Mouse (Mus musculus) CH12.LX (cell line): ENCODE measurements at regions not wholly inside any gene's neighbourhood (a gene's known extent, or its start where the extent isn't known, plus 50 kb on each side); places are given as distances from the start of the nearest gene placed in this dataset.

ENCODE experiments used
- DNase-seq: peaks from one replicate; pipeline ENCODE4 v3.0.0-alpha.2; 2013; ENCODE audit errors: extremely low read depth
- H3K27ac ChIP-seq: 2 replicates; pipeline ENCODE4 v1.5.1; 2012; ENCODE audit warnings: low read depth, mild to moderate bottlenecking, control low read depth, moderate library complexity; ENCODE audit not compliant: insufficient read depth
- H3K27me3 ChIP-seq: replicated peaks from 2 replicates; pipeline ENCODE3; 2012; ENCODE audit warnings: inconsistent platforms
- H3K36me3 ChIP-seq, 2 experiments: replicated peaks in 1 of 2; 2 replicates each; pipeline versions ENCODE3 to v1.6.1; 2012; ENCODE audit warnings: inconsistent platforms in 1 of 2, low read length in 1 of 2, mild to moderate bottlenecking in 1 of 2, mixed read lengths in 1 of 2, moderate library complexity in 1 of 2; ENCODE audit not compliant: control insufficient read depth in 1 of 2, insufficient read depth in 1 of 2
- H3K4me1 ChIP-seq, 2 experiments: 2 replicates each; pipeline ENCODE4 v1.6.1; 2012; ENCODE audit warnings: inconsistent platforms in 1 of 2, moderate library complexity in 1 of 2; ENCODE audit not compliant: insufficient read depth in 2 of 2, control insufficient read depth in 1 of 2
- H3K4me2 ChIP-seq: 2 replicates; pipeline ENCODE4 v1.6.1; 2012; ENCODE audit warnings: low read depth, mild to moderate bottlenecking, control low read depth; ENCODE audit not compliant: poor library complexity, insufficient read depth, severe bottlenecking
- H3K4me3 ChIP-seq, 3 experiments: fragments of 150-350 bp in 1 of 3; sonication (generic) in 1 of 3; replicated peaks in 1 of 3; 2 replicates each; pipeline versions ENCODE3 to v1.5.1; 2011 to 2012; ENCODE audit warnings: low read depth in 2 of 3, low read length in 2 of 3, mild to moderate bottlenecking in 2 of 3, moderate library complexity in 2 of 3, control low read depth in 1 of 3, improper control_type of control experiment in 1 of 3, inconsistent platforms in 1 of 3, mixed read lengths in 1 of 3; ENCODE audit not compliant: poor library complexity in 1 of 3
- H3K79me2 ChIP-seq: replicated peaks from 2 replicates; pipeline ENCODE4 v1.6.1; 2012; ENCODE audit warnings: mild to moderate bottlenecking, moderate library complexity; ENCODE audit not compliant: control insufficient read depth, poor library complexity, insufficient read depth, severe bottlenecking; ENCODE audit errors: extremely low read depth
- H3K9ac ChIP-seq: 2 replicates; pipeline ENCODE4 v1.6.1; 2012; ENCODE audit warnings: low read depth, mild to moderate bottlenecking, control low read depth, moderate library complexity; ENCODE audit not compliant: insufficient read depth
- H3K9me3 ChIP-seq: replicated peaks from 2 replicates; pipeline ENCODE3; 2012; ENCODE audit warnings: low read length, inconsistent platforms, mixed read lengths
- CHD2 ChIP-seq: IDR thresholded peaks from 2 replicates; pipeline ENCODE4 v1.6.1; 2011; ENCODE audit warnings: low read length, improper control_type of control experiment
- E2F4 ChIP-seq: IDR thresholded peaks from 2 replicates; pipeline ENCODE4 v1.6.1; 2011; ENCODE audit warnings: low read depth, low read length, improper control_type of control experiment; ENCODE audit not compliant: insufficient replicate concordance
- ELF1 ChIP-seq: IDR thresholded peaks from 2 replicates; pipeline ENCODE4 v1.6.1; 2014; ENCODE audit warnings: low read depth, mild to moderate bottlenecking, inconsistent platforms, low read length, improper control_type of control experiment
- JUND ChIP-seq: conservative IDR thresholded peaks from 2 replicates; pipeline ENCODE4 v1.6.1; 2011; ENCODE audit warnings: low read depth, low read length, improper control_type of control experiment
- MAFK ChIP-seq: IDR thresholded peaks from 2 replicates; pipeline ENCODE4 v1.6.1; 2011; ENCODE audit warnings: low read length, improper control_type of control experiment; ENCODE audit not compliant: insufficient replicate concordance
- MAX ChIP-seq: IDR thresholded peaks from 2 replicates; pipeline ENCODE4 v1.6.1; 2011; ENCODE audit warnings: low read length, improper control_type of control experiment
- MAZ ChIP-seq: IDR thresholded peaks from 2 replicates; pipeline ENCODE4 v1.6.1; 2012; ENCODE audit warnings: low read depth, mild to moderate bottlenecking, inconsistent platforms, low read length, improper control_type of control experiment, moderate library complexity
- PAX5 ChIP-seq: IDR thresholded peaks from 2 replicates; pipeline ENCODE4 v1.6.1; 2012; ENCODE audit warnings: low read length, inconsistent platforms, mixed read lengths
- POLR2AphosphoS2 ChIP-seq: IDR thresholded peaks from 2 replicates; pipeline ENCODE4 v1.6.1; 2011; ENCODE audit warnings: low read depth, low read length, improper control_type of control experiment
- SIN3A ChIP-seq: IDR thresholded peaks from 2 replicates; pipeline ENCODE4 v1.6.1; 2012; ENCODE audit warnings: low read length, improper control_type of control experiment, inconsistent platforms
- SMC3 ChIP-seq: IDR thresholded peaks from 2 replicates; pipeline ENCODE4 v1.6.1; 2011; ENCODE audit warnings: low read depth, low read length, improper control_type of control experiment
- TBP ChIP-seq: conservative IDR thresholded peaks from 2 replicates; pipeline ENCODE4 v1.6.1; 2011; ENCODE audit warnings: low read depth, low read length, improper control_type of control experiment
- UBTF ChIP-seq: IDR thresholded peaks from 2 replicates; pipeline ENCODE4 v1.6.1; 2012; ENCODE audit warnings: low read depth, mild to moderate bottlenecking, inconsistent platforms, low read length, improper control_type of control experiment, moderate library complexity
- USF2 ChIP-seq: conservative IDR thresholded peaks from 2 replicates; pipeline ENCODE4 v1.6.1; 2011; ENCODE audit warnings: low read depth, low read length, improper control_type of control experiment
- ZC3H11A ChIP-seq: IDR thresholded peaks from 2 replicates; pipeline ENCODE4 v1.6.1; 2012; ENCODE audit warnings: low read depth, mild to moderate bottlenecking, inconsistent platforms, low read length, improper control_type of control experiment
- ZMIZ1 ChIP-seq: IDR thresholded peaks from 2 replicates; pipeline ENCODE4 v1.6.1; 2012; ENCODE audit warnings: low read depth, mild to moderate bottlenecking, inconsistent platforms, low read length, improper control_type of control experiment
- dilution Hi-C: fragments of 300-500 bp; cut with MboI; formaldehyde crosslinking; loops from 2 replicates; pipeline ENCODE4 v1.14.3; 2020; ENCODE audit warnings: low sequenced_read_pairs; ENCODE audit not compliant: extremely low pct_unique_long_range_greater_than_20kb, extremely low pct_ligation_motif_present
- in situ Hi-C: fragments of 300-500 bp; cut with MboI; formaldehyde crosslinking; loops from 3 replicates; pipeline ENCODE4 v1.14.3; 2019; ENCODE audit warnings: low sequenced_read_pairs, low pct_ligation_motif_present, low pct_unique_long_range_greater_than_20kb, mixed read lengths

GRCm38 (mm10) chr1:61414772-61415171, 223.9 kb upstream of the Pard3b start:
- dilution Hi-C loops (no loop called here), in situ Hi-C loops (no loop called here)
- Histone ChIP-seq H3K4me1 (peaks cover 0 to 2% of the 10 kb centered on the region in 2 experiments; a peak in 2 of 4 replicates), H3K36me3 (no peaks in the 10 kb centered on the region), H3K9ac (no peak overlapping the region), H3K9me3 (no peaks in the 10 kb centered on the region), H3K4me2 (no peak overlapping the region), H3K27ac (no peak overlapping the region), H3K79me2 (no peaks in the 10 kb centered on the region), H3K4me3 (no peak overlapping the region), H3K27me3 (no peaks in the 10 kb centered on the region)
- TF ChIP-seq TBP = no peak
- no peak for TF ChIP-seq POLR2AphosphoS2
- no peak for TF ChIP-seq CHD2
- TF ChIP-seq ZC3H11A = no peak
- no peak for TF ChIP-seq SIN3A
- TF ChIP-seq SMC3 = no peak
- no peak for TF ChIP-seq PAX5
- TF ChIP-seq E2F4 = no peak
- no peak for TF ChIP-seq JUND
- no peak for TF ChIP-seq UBTF
- no peak for TF ChIP-seq MAZ
- TF ChIP-seq MAFK = no peak
- no peak for DNase-seq

- in situ Hi-C loops = no loop called here
- dilution Hi-C loops = no loop called here
Measured at GRCm38 (mm10) chr1:61415426-61416195, 223.0 kb upstream of the Pard3b start.

DNA sequence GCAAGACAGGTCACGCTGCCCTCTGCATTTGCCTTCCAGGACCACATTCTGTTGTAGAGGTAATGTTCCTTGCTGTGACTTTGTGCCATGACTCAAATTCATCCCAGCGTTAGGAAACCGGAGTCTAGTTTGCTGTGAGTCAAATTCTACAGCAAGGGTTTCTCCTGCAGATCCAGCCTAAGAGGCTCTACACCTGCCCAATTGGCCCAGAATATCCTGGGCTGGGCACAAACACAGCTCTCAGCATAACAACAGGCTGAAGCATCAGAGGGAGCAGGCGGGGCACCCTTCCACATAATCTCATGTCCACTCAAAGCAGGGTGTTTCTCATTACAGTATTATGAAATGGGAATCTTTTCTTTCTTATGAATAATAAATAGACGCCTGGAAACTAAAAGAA, 220.2 kb upstream of the Pard3b start:
- no peak overlapping the region for H3K4me3 ChIP-seq
- TF ChIP-seq MAZ (no peak), CHD2 (no peak)
- TF ChIP-seq, all 38 proteins: peak for 0
- H3K27ac ChIP-seq = no peak overlapping the region
- H3K9me3 ChIP-seq = no peaks in the 10 kb centered on the region
- H3K4me2 ChIP-seq = no peak overlapping the region
- H3K27me3 ChIP-seq = no peaks in the 10 kb centered on the region
- no peak overlapping the region for H3K9ac ChIP-seq
- H3K36me3 ChIP-seq = no peaks in the 10 kb centered on the region
- H3K79me2 ChIP-seq = no peaks in the 10 kb centered on the region
- peaks cover 5 to 19% of the 10 kb centered on the region in 2 experiments; a peak in 2 of 4 replicates for H3K4me1 ChIP-seq
- in situ Hi-C loops = no loop called here
- dilution Hi-C loops = no loop called here
- no peak for DNase-seq

More at GRCm38 (mm10) chr1:61415426-61416195, 223.0 kb upstream of the Pard3b start:
- DNase-seq = no peak
- TF ChIP-seq USF2 (no peak), MAZ (no peak), ZMIZ1 (no peak), ELF1 (no peak), MAX (no peak)
- TF ChIP-seq, all 38 proteins: peak for 0
- Histone ChIP-seq H3K9me3 (no peaks in the 10 kb centered on the region), H3K9ac (no peak overlapping the region), H3K4me2 (no peak overlapping the region), H3K79me2 (no peaks in the 10 kb centered on the region), H3K27me3 (no peaks in the 10 kb centered on the region), H3K36me3 (no peaks in the 10 kb centered on the region), H3K4me3 (no peak overlapping the region), H3K27ac (no peak overlapping the region), H3K4me1 (peaks cover 0 to 6% of the 10 kb centered on the region in 2 experiments; a peak in 2 of 4 replicates)
